Mouse (Mus musculus) urinary bladder, postnatal 14 days (tissue): ENCODE measurements around the gene Nkapl.

Source experiments
- DNase-seq: peaks from one replicate; pipeline ENCODE4 v3.0.0; 2021; ENCODE audit warnings: low spot score

Gene Nkapl

DNA sequence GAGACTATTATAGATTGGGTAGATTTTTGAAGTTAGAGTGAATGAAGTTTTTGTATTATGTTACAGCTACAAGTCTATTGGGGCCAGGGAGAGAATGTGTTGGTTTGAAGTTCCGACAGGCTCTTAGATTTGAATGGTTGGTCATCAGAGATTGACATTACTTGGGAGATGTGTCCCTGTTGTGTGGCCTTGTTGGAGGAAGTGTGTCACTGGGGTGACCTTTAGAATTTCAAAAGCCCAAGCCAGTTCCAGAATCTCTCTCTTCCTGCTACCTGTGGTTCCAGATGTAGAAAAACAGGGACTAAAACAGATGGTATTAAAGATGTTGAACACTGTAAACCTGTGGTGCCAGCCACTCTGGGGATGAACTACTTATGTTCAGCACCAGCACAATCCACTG lies 40.7 kb downstream of the Nkapl start:
- DNase-seq = no peak

DNA sequence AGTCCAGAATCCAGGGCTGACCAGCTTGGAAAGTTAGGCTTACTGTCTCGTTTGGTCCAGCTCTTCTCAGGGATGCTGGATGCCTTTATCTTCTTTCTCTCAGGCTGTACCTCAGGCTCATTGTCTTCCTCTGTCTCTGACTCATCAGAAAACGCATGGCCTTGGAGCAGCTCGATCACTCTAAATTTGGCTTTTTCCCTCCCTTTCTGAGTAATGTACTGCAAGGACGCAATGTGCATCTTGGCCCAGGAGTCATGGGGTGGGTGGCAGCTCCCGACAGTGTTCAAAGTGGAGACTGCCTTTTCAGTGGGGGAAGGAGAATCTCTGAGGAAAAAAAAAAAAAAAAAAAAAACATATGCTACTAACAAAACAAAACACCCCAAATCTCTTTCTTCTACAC lies 45.0 kb downstream of the Nkapl start:
- no peak for DNase-seq

DNA sequence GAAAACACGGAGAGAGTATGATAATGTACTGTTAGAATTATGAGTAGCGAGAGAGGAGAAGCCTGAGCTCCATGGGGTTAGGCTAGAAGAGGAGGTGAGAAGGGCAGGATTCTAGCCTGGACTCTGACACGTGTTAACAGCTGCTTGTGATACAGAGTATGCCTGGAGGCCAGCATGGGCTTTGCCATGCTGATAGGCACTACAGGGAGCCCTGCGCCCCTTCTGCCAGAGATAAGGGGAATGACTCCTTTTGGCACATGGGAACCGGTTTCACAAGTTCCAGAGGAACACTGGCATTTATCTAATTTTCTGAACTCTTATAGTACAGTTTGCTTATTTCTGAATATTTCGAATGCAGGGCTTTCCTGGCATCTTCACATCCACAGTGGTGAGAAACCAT lies 49.4 kb downstream of the Nkapl start:
- no peak for DNase-seq

DNA sequence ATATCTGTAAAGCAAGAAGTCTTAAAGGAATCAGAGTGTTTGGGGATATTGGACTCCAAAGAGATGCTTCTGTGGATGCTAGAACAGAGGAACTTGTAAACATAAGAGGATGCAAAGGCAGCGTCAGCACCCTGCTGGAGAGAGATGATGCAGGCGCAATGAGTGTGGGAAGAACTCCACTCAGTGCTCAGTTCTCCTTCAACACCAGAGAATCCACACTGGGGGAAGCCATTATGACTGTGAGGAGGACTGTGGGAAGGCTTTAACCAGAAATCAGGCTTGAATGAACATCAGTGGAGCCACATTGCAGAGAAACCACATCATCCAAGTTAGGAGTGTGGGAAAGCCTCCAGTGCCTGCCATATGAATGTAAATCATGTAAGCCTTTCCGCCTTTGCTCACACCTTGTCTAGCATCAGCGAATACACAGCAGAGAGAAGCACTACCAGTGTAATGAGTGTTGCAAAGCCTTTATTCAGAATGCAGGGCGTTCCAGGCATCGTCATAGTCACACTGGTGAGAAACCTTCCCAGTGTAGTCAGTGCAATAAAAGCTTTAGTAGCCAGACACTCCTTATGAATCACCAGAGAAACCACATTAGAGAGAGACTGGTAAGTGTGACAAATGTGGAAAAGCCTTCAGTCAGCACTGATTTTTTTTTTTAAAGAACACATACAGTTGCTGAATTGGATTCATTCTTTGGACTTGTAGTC lies 50.9 kb downstream of the Nkapl start:
- no peak for DNase-seq
